Mouse (Mus musculus) lung, adult 2 months (tissue): ENCODE data around the gene Med20. TPM values are rescaled to one million over a fixed set of nuclear protein-coding genes. Genes with fewer than 3 reads are reported as not detected.

ENCODE experiments used
- DNase-seq: peaks from one replicate; pipeline ENCODE4 v3.0.0; 2022
- H3K4me1 ChIP-seq: fragments of 200-500 bp; 2 replicates; pipeline ENCODE4 v1.6.1; 2011; ENCODE audit warnings: low read length; ENCODE audit not compliant: control insufficient read depth, insufficient read depth
- H3K4me3 ChIP-seq: fragments of 200-500 bp; replicated peaks from 2 replicates; pipeline ENCODE3; 2011; ENCODE audit warnings: low read depth, mild to moderate bottlenecking, control low read depth, low read length; ENCODE audit errors: extremely low read depth
- CTCF ChIP-seq: fragments of 200-500 bp; IDR thresholded peaks from 2 replicates; pipeline ENCODE4 v1.5.1; 2011; ENCODE audit warnings: mild to moderate bottlenecking, low read length, control low read depth; ENCODE audit not compliant: insufficient read depth
- POLR2A ChIP-seq: fragments of 200-500 bp; IDR thresholded peaks from 2 replicates; pipeline ENCODE4 v1.6.1; 2011; ENCODE audit warnings: low read depth, mild to moderate bottlenecking, control low read depth, low read length, borderline replicate concordance; ENCODE audit errors: extremely low read depth
- WGBS: fragments of 180-500 bp; shearing (Covaris S2); methylation state at CpG from one replicate; pipeline ENCODE4 v1.1.7; 2018; 5-methylcytosine and 5-hydroxymethylcytosine counted together
- polyA plus RNA-seq: library from polyadenylated mRNA; depleted of rRNA; stranded (reverse); fragments of >200 nt; gene quantifications from 2 replicates; pipeline ENCODE4 v1.2.3, GENCODE M21; 2012

The Med20 gene
- polyA plus RNA-seq, 1 experiment: 27.3 TPM

DNA sequence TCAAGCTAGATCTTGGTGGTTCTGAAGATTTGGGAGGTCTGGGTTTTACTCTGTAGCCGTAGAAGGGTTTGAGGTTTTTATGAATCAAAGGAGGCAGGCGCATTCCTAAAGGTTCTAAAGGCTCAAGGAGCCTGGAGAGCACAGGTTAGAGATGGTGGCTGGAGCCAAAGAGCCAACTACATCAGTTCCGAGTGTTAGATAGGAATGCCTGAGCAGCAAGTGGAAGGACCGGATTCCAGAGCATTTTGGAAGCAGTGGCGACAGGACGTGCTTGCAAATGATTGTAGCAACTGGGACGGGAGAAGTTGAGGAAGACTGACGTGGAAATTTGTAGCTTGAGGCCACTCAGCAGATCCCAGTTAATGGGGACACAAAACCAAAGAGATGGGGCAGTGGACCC lies 37.4 kb upstream of the Med20 start:
- TF ChIP-seq POLR2A (no peak), CTCF (no peak)
- Histone ChIP-seq H3K4me1 (no peaks in the 10 kb centered on the region), H3K4me3 (no peak overlapping the region)
- 63% methylated on average over 8 of the region's 8 CpGs for WGBS
- peak; percentile 55 for DNase-seq

DNA sequence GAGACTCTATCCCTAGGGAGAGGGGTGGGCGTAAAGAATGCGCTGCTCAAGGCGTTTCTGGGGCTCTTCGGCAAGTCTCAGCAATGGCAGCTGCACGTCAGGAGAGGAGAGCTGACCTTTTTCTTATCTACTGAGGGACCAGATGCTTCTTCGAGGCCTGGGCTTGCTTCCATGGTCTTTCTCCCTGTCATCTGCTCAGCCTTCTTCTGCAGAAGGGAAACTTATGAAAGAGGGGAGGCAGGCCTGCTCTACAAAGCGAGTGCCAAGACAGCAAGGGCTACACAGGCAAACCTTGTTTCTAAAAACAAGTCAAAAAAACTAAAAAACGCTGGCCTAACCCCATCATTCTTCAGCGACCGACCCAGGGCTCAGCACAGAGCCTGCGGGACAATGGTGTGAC lies 36.6 kb upstream of the Med20 start:
- WGBS: 62% methylated on average over 11 of the region's 11 CpGs
- Histone ChIP-seq H3K4me3 (no peak overlapping the region), H3K4me1 (no peaks in the 10 kb centered on the region)
- no peak for DNase-seq
- TF ChIP-seq CTCF (no peak), POLR2A (no peak)

DNA sequence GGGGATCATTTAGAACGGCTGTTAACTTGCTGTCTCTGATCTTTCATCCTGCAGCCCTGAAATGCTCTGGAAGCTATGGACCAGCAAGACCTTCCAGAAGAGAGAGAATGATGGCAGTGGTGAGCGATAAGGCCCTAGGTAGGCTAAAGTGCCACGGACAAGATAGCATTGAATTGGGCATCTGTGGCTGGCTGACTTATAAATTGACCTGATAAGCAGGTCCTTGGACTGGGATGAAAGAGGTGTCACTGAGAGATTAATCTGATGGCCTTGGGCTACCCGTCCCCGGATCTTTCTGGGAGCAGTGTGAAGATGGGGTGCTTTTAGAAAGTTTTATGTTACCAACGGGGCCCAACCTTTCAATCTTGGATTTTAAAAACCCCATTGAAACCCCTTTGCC lies 32.7 kb upstream of the Med20 start:
- Histone ChIP-seq H3K4me3 (no peak overlapping the region), H3K4me1 (no peaks in the 10 kb centered on the region)
- no peak for TF ChIP-seq POLR2A
- TF ChIP-seq CTCF: no peak
- DNase-seq: no peak
- WGBS: 83% methylated on average over 6 of the region's 6 CpGs

DNA sequence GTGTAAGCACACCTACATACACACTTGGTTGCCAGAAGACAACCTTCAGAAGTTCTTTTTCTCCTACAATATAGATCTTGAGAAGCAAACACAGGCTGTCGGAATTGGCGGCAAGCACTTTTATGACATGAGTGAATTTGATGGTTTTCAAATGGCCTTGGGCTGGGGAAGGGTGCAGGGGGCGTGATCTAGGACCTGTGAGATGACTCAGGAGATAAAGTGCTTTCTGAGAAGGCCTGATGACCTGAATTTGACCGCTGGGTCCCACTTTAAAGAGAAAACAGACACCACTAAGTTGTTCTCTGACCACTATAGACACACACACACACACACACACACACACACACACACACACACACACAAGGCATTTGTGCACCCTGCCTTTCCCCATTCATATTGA lies 30.4 kb upstream of the Med20 start:
- no peak for DNase-seq
- no peak for TF ChIP-seq CTCF
- no peak for TF ChIP-seq POLR2A
- no peak overlapping the region for H3K4me3 ChIP-seq
- 87% methylated on average over 4 of the region's 4 CpGs for WGBS
- no peaks in the 10 kb centered on the region for H3K4me1 ChIP-seq

DNA sequence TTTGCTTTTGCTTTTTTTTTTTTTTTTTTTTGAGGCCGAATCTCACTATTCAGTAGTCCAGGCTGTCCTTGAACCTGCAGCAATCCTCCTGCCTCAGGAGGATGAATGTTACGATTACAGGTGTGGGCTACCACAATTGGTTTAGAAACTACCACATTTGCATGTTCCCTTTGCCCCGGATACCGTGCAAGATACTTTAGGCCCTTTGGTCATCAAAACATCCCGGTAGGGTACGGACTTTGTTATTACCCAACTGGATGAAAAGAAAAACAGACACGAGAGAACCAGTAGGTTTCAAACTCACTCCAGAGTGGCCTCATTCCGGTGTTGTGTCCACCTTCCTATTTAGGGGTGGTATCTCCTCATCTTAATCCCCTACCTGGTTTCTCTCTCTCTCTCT lies 22.9 kb upstream of the Med20 start:
- TF ChIP-seq POLR2A (no peak), CTCF (no peak)
- Histone ChIP-seq H3K4me1 (no peaks in the 10 kb centered on the region), H3K4me3 (no peak overlapping the region)
- WGBS: 88% methylated on average over 8 of the region's 8 CpGs
- DNase-seq: no peak

DNA sequence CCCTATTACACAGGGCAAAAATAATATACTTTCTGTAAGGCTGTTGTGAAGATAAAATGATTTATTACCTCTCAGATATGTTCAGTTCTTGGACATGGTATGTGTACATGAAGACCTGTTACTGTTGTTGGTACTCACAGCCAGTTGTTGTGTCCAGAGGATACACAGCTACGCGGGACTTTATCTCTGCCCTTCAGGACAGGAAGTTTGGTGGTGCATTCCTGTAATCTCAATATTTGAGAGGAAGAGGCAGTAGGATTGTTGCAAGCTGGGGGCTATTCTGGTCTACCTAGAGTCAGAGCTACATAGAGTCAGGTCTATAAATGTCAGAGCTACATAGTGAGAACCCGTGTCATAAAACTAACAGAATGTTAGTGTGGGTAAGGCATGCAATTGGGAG lies 20.3 kb upstream of the Med20 start:
- H3K4me3 ChIP-seq: no peak overlapping the region
- 57% methylated on average over 3 of the region's 3 CpGs for WGBS
- peaks cover 12% of the 10 kb centered on the region for H3K4me1 ChIP-seq
- DNase-seq: no peak
- no peak for TF ChIP-seq POLR2A
- no peak for TF ChIP-seq CTCF

DNA sequence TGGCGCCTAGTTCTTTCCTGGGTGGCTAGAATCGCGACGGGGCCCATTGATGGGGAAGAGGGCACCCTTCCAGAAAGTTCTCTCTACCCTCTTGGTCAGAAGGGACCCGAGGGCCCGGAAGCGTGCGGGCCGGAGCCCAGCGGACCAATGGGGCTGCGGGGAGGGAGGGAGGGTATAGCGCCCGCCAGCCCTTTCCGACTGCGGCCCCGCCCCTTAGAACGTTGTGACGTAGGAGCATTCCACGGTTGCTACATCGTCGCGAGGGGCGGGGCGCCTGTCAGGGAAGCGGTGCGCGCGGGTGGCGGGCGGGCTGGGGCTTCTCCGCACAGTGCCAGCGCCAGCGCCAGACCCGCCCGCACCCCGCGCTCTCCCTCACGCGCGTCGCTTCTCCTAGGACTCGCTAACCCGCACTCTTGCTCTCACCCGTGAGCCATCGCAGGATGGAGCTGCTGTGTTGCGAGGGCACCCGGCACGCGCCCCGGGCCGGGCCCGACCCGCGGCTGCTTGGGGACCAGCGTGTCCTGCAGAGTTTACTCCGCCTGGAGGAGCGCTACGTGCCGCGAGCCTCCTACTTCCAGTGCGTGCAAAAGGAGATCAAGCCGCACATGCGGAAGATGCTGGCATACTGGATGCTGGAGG lies 18.0 kb upstream of the Med20 start:
- TF ChIP-seq CTCF (no peak), POLR2A (peak; percentile 33; the same call in 1 of the 2 replicates)
- peak; percentile 92 for DNase-seq
- Histone ChIP-seq H3K4me1 (peaks cover 33% of the 10 kb centered on the region), H3K4me3 (peak overlapping the region; percentile 63)
- WGBS: under 1% methylated on average over 63 of the region's 63 CpGs

DNA sequence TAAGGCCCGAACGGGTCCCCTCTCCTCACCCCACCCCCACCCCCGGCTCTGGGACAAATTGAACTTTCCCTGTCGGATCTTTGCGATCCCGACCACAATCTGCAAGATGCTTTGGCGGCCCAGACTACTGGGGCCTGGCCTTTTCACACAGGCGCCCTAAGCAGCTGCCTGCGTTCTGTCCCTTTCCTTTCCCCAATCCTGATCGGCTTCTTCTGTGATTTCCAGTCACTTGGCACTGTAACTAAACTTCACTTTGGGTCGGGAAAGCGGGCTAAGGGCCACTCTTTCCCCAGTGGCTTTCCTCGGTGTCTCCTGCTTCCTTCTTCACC lies 17.6 kb upstream of the Med20 start:
- no peak for TF ChIP-seq POLR2A
- no peak for TF ChIP-seq CTCF
- Histone ChIP-seq H3K4me1 (peaks cover 34% of the 10 kb centered on the region), H3K4me3 (peak overlapping the region; percentile 63)
- 0% methylated on average over 13 of the region's 13 CpGs for WGBS
- peak; percentile 56 for DNase-seq

DNA sequence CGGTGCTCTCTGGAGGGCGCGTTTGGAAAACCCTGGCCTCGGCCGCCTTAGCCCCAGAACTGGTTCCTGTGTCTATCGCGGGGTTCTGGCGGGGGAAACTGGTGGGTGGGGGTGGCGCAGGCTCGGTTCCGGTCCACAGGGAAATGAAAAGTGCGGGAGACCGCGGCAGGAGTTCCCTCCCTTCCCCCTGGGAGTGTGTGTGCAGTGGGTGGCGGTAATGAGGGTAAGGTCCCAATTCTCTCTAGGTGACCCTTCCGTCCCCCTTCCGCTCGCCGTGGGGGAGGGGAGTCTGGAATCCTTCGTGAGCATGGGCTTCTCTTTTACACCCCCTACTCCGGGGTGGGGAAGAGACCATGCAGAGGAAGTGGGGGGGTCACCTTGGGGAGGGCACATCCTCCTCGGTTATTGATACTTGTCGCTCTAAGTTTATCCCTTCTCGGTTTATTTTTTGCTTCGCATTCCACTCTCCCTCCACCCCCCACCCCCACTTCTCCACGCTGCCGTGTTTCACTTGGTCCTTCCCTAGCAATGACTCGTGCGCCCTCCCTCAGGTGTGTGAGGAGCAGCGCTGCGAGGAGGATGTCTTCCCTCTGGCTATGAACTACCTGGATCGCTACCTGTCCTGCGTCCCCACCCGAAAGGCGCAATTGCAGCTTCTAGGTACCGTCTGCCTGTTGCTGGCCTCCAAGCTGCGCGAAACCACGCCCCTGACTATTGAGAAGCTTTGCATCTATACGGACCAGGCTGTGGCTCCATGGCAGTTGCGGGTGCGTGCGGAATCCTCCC lies 17.0 kb upstream of the Med20 start:
- TF ChIP-seq POLR2A: no peak
- DNase-seq: peak; percentile 33
- H3K4me3 ChIP-seq: peak overlapping the region; percentile 63
- WGBS: under 1% methylated on average over 43 of the region's 43 CpGs
- H3K4me1 ChIP-seq: peaks cover 34% of the 10 kb centered on the region

DNA sequence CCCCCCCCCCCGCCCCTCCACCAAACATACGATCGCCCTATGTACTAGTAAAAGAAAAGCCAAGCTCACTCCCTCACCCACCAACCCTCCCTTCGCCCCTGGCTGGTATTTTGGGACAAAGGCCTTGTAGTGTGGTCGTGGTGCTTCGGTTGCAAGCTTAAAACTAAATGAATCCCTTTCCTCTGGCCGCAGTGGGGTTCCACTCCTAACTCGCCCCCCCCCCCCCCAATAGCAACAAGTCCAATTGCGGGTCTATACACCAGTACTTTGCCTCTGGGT lies 16.5 kb upstream of the Med20 start:
- 4% methylated on average over 9 of the region's 9 CpGs for WGBS
- peak overlapping the region; percentile 34 for H3K4me3 ChIP-seq
- peaks cover 38% of the 10 kb centered on the region for H3K4me1 ChIP-seq
- no peak for TF ChIP-seq CTCF
- TF ChIP-seq POLR2A: no peak
- no peak for DNase-seq
